Mouse (Mus musculus) CH12.LX (cell line): Measurements from ENCODE around the gene D630003M21Rik.

Source experiments
- USF2 ChIP-seq: conservative IDR thresholded peaks from 2 replicates; pipeline ENCODE4 v1.6.1; 2011; ENCODE audit warnings: low read depth, low read length, improper control_type of control experiment
- ZC3H11A ChIP-seq: IDR thresholded peaks from 2 replicates; pipeline ENCODE4 v1.6.1; 2012; ENCODE audit warnings: low read depth, mild to moderate bottlenecking, inconsistent platforms, low read length, improper control_type of control experiment

GRCm38 (mm10) chr2:158181932-158182331, 47.1 kb downstream of the D630003M21Rik start:
- no peak for TF ChIP-seq USF2
- TF ChIP-seq ZC3H11A, result no peak
